Mouse (Mus musculus) activated CD4-positive, CD25-positive, alpha-beta regulatory T cell, adult 9 weeks (primary cell): ENCODE results near the gene Srpk3. TPM values are rescaled to one million over a fixed set of nuclear protein-coding genes. Genes with fewer than 3 reads are reported as not detected.

ENCODE experiments used
- polyA plus RNA-seq: library from polyadenylated mRNA; unstranded; fragments of 100-300 nt; shearing (Covaris generic); gene quantifications from one replicate; pipeline ENCODE4 v1.2.1, GENCODE M21; 2017

The Srpk3 gene
- 1.5 TPM for polyA plus RNA-seq

DNA sequence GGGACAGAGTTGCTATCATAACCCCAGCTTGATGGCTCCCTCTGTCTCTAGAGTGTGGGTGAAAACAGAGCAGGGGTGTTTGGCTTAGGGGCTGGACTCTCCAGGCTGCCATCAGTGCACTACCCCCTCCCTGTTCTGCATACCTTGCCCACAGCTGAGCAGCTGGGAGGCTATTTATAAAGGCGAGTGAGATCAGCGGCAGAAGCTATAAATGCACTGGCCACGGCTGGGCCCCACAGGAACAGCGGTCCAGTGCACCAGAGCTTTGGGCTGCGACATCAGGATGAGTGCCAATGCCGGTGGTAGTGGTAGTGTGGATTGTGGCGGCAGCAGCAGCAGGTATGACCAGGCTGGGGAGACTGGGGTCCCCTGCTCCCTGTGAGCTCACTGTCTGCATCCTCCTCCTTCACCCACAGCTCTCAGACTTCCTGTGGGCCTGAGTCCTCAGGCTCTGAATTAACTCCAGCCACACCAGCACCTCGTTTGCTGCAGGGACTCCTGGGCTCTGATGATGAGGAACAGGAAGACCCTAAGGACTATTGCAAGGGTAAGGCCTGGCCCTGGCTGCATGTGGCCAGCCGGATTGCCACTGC is at the start of gene Srpk3:
Srpk3 (plus strand) TSS at position 238 of the 593 bp plus-strand sequence.

DNA sequence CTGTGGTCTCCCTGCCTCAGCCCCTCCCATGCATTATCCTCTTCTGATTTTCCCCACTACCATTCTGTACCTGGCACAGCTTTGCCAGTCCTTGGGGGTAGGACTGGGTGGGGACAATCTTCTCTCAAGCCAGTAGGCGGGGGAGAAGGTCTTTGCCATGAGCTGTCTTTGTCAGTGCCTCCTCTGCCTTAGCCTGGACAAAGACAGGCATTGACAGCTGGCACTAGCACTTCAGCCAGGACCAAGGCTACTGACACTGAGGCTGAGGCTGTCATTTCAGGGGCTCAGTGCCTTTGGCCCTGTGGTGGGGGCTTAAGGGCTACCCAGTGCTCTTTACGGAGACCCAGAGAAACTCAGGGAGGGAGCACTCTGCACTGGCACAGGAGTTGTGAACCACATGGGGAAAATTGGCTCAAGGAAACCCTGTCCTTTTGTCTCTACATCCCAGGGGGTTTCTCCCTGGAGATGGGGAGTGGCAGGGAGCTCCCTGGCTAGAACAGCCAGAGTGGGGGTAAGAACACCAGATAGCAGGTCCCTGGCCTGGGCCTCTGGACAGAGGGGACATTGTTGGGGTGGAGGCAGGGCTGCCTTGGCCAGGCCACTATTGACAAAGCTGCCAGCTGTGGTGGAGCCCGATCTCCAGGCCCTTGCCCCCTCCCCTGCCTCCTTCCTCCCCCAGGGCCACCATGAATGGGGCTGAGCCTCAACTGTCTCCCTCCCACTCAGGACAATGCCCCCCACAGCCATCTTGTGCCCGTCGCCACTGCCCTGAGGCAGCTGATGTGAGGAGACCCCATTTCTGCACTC is 17.7 kb upstream of the Srpk3 start, which contains the start of gene Plxnb3:
Plxnb3 (plus strand) TSS at position 757 of the 807 bp plus-strand sequence.

DNA sequence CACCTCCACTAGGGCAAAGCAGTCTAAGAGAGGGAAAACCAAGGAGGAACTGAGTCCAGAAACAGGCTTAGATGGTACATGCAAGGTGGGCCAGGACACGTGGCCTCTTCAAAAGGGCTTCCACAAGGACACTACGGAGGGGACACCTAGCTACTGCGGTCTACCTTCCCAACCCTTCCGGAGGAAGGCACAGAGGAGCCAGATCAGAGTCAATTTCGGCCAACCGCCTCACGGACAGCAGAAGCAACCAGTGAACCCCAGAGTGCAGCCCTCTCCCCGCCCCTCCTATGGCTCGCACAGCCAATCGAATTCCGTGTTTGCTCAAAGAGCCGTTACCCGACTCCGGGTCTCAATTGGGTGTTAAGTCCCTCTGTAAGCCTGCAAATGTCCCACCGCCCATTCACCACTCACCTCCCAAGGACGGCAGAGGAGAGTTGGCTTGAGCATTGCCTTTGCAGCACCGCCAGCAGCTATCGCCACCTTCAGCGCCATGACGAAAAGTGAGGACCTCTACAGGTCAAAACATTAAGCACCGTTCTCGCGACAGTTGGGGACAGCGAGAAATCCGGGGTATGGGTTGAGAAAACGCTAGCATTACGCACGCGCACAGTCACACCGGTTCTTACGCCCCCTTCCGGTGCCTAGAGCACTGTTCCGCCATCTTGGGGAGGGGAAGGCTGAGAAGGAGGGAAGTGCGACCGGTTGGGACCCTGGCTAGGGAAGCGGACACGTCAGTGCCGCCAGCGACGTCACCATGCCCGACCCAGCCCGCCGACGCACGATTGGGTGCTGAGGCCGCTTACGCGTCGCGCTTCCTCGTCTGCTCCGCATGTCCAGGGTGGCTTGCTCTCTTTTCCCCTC is 12.4 kb downstream of the Srpk3 start, which contains the start of the genes Idh3g and Ssr4:
Idh3g (minus strand) TSS at position 534 of the 861 bp plus-strand sequence.
Ssr4 (plus strand) TSS at position 665 of the 861 bp plus-strand sequence.

GRCm38 (mm10) chrX:73824185-73825151 is 50.3 kb downstream of the Srpk3 start, which contains the start of gene Pdzd4:
TSS of gene Pdzd4 (minus strand) at chrX:73824969.

Other genes with a start within 250 kb of the Srpk3 start
- gene Dusp9, start 135.0 kb upstream of the Srpk3 start, polyA plus RNA-seq = 0.33 TPM
- gene Pnck, start 114.3 kb upstream of the Srpk3 start, polyA plus RNA-seq = 1.7 TPM
- 0.13 TPM for gene Slc6a8, start 101.3 kb upstream of the Srpk3 start, polyA plus RNA-seq
- gene Bcap31, start 58.2 kb upstream of the Srpk3 start, polyA plus RNA-seq = 351 TPM
- 48.7 TPM for gene Abcd1, start 57.8 kb upstream of the Srpk3 start, polyA plus RNA-seq
- 0.05 TPM for gene Plxnb3, start 17.3 kb upstream of the Srpk3 start, polyA plus RNA-seq
- gene Idh3g, start 12.5 kb downstream of the Srpk3 start, polyA plus RNA-seq = 231 TPM
- 233 TPM for gene Ssr4, start 12.6 kb downstream of the Srpk3 start, polyA plus RNA-seq
- 0.39 TPM for gene Pdzd4, start 50.6 kb downstream of the Srpk3 start, polyA plus RNA-seq
- gene Avpr2, start 117.7 kb downstream of the Srpk3 start, polyA plus RNA-seq = 6.1 TPM
- 7.8 TPM for gene L1cam, start 121.7 kb downstream of the Srpk3 start, polyA plus RNA-seq
- 349 TPM for gene Arhgap4, start 147.5 kb downstream of the Srpk3 start, polyA plus RNA-seq
- gene Naa10, start 147.5 kb downstream of the Srpk3 start, polyA plus RNA-seq = 231 TPM
- gene Renbp, start 156.4 kb downstream of the Srpk3 start, polyA plus RNA-seq = 7.8 TPM
- 65.7 TPM for gene Hcfc1, start 192.0 kb downstream of the Srpk3 start, polyA plus RNA-seq
- gene Irak1, start 249.5 kb downstream of the Srpk3 start, polyA plus RNA-seq = 28.9 TPM